Mouse (Mus musculus): ENCODE data around the gene Mrpl30. TPM values are rescaled to one million over a fixed set of nuclear protein-coding genes. Genes with fewer than 3 reads are reported as not detected.

Mrpl30 gene
- total and polyA plus RNA-seq, 2 experiments from 2014 or later: 45.2 to 298 TPM

DNA sequence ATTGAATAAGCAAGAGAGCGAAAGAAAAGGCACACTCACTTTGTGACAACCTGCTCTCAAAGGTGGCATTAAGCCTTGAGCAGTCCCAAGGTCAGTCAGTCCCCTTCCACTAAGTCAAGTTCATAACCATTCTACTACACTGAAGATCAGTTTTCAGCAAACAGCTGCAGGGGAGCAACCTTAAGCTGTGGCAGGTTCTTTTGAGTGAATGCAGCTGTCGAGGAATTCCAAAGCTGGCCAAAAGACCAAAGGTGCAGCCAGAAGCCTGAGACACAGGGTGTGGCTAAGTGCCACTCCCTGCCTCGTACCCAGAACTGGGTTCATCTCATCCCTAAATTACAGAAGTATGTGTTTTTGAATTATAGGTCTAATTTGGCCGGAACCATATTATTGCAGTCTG is 9.5 kb downstream of the Mrpl30 start:
- H3K4me3 ChIP-seq (ENCODE audit: low read length): no peak overlapping the region
- no peak for TF ChIP-seq CTCF (IDR thresholded peaks at IDR 0.05; ENCODE audit: low read depth)
- WGBS: 83% methylated on average over 4 of the region's 4 CpGs
- H3K9me3 ChIP-seq (ENCODE audit: low read length): no peaks in the 10 kb centered on the region
- H3K4me2 ChIP-seq (ENCODE audit: low read depth, low read length): no peak overlapping the region
- peaks cover 30% of the 10 kb centered on the region for H3K36me3 ChIP-seq (ENCODE audit: insufficient read depth, low read length)
- H3K27ac ChIP-seq: no peak overlapping the region
- H3K9ac ChIP-seq (replicated peaks; ENCODE audit: low read length): no peak overlapping the region
- DNase-seq (ENCODE audit: low spot score): no peak
- no peak for ATAC-seq
- H3K4me1 ChIP-seq (ENCODE audit: insufficient read depth, low read length): no peaks in the 10 kb centered on the region
- H3K27me3 ChIP-seq (ENCODE audit: insufficient read depth, low read length): no peaks in the 10 kb centered on the region

GRCm38 (mm10) chr1:37900288-37900687 is 10.0 kb downstream of the Mrpl30 start:
- no peak for DNase-seq (ENCODE audit: low spot score)
- H3K9ac ChIP-seq (replicated peaks; ENCODE audit: low read length): no peak overlapping the region
- 63% methylated on average over 6 of the region's 6 CpGs for WGBS
- no peak overlapping the region for H3K4me2 ChIP-seq (ENCODE audit: low read depth, low read length)
- H3K4me3 ChIP-seq (ENCODE audit: low read length): no peak overlapping the region
- no peaks in the 10 kb centered on the region for H3K9me3 ChIP-seq (ENCODE audit: low read length)
- no peak for TF ChIP-seq CTCF (IDR thresholded peaks at IDR 0.05; ENCODE audit: low read depth)
- peaks cover 29% of the 10 kb centered on the region for H3K36me3 ChIP-seq (ENCODE audit: insufficient read depth, low read length)
- H3K27me3 ChIP-seq (ENCODE audit: insufficient read depth, low read length): no peaks in the 10 kb centered on the region
- ATAC-seq: no peak
- no peaks in the 10 kb centered on the region for H3K4me1 ChIP-seq (ENCODE audit: insufficient read depth, low read length)
- no peak overlapping the region for H3K27ac ChIP-seq

DNA sequence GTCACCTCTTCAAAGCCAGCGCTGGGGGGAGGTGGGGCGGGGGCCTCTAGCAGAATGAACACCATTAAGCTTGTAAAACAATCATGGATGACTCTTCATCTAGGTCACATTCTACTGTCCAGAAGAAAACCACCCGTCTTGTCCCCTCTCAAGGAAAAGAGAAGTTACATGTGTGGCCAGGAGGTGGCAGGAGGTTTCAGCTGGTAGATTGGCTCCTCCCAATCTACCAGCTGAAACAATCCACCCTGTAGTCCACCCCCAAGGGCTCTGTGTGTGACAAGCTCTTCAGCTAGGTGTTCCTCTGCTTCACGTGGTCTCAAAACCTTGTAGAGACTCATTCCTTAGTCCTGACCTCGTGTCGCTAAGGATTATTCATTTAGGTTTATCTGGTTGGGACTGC is 12.9 kb downstream of the Mrpl30 start:
- TF ChIP-seq CTCF (IDR thresholded peaks at IDR 0.05; ENCODE audit: low read depth): peak; percentile 61
- peaks cover 11% of the 10 kb centered on the region; the same call in 1 of the 2 replicates for H3K36me3 ChIP-seq (ENCODE audit: insufficient read depth, low read length)
- no peak overlapping the region for H3K4me3 ChIP-seq (ENCODE audit: low read length)
- H3K27ac ChIP-seq: no peak overlapping the region
- no peak overlapping the region for H3K9ac ChIP-seq (replicated peaks; ENCODE audit: low read length)
- H3K4me2 ChIP-seq (ENCODE audit: low read depth, low read length): no peak overlapping the region
- H3K4me1 ChIP-seq (ENCODE audit: insufficient read depth, low read length): no peaks in the 10 kb centered on the region
- DNase-seq (ENCODE audit: low spot score) (peak; percentile 56), ATAC-seq (peak; percentile 56; the same call in 1 of the 2 replicates)
- WGBS: 36% methylated on average over 6 of the region's 6 CpGs
- no peaks in the 10 kb centered on the region for H3K27me3 ChIP-seq (ENCODE audit: insufficient read depth, low read length)
- no peaks in the 10 kb centered on the region for H3K9me3 ChIP-seq (ENCODE audit: low read length)

DNA sequence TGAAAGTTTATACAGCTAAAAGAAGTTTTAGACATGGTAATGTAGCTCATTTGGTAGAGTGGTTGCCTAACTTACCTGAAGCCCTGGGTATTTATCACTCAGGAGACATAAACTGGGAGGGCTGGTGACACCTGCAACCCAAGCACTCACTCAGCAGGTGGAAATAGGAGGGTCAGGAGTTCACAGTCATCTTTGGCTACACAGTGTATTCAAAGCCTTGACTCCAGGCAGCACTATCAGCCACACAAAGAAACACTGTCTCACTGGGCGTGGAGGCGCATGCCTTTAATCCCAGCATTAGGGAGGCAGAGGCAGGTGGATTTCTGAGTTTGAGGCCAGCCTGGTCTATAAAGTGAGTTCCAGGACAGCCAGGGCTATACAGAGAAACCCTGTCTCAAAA is 22.5 kb downstream of the Mrpl30 start:
- no peaks in the 10 kb centered on the region for H3K36me3 ChIP-seq (ENCODE audit: insufficient read depth, low read length)
- no peak overlapping the region for H3K27ac ChIP-seq
- DNase-seq (ENCODE audit: low spot score): no peak
- H3K4me3 ChIP-seq (ENCODE audit: low read length): no peak overlapping the region
- no peaks in the 10 kb centered on the region for H3K27me3 ChIP-seq (ENCODE audit: insufficient read depth, low read length)
- H3K9ac ChIP-seq (replicated peaks; ENCODE audit: low read length): no peak overlapping the region
- 88% methylated on average over 2 of the region's 2 CpGs for WGBS
- no peaks in the 10 kb centered on the region for H3K9me3 ChIP-seq (ENCODE audit: low read length)
- H3K4me2 ChIP-seq (ENCODE audit: low read depth, low read length): no peak overlapping the region
- no peak for ATAC-seq
- H3K4me1 ChIP-seq (ENCODE audit: insufficient read depth, low read length): no peaks in the 10 kb centered on the region
- no peak for TF ChIP-seq CTCF (IDR thresholded peaks at IDR 0.05; ENCODE audit: low read depth)

GRCm38 (mm10) chr1:37916393-37916792 is 26.1 kb downstream of the Mrpl30 start, which contains the start of gene Lyg2:
Gene Lyg2, minus strand, starts transcription at chr1:37916493.
- ATAC-seq (no peak), DNase-seq (ENCODE audit: low spot score) (no peak)
- Histone ChIP-seq H3K36me3 (ENCODE audit: insufficient read depth, low read length) (no peaks in the 10 kb centered on the region), H3K4me3 (ENCODE audit: low read length) (no peak within 1 kb of the TSS), H3K27ac (no peak within 1 kb of the TSS), H3K9ac (replicated peaks; ENCODE audit: low read length) (no peak within 1 kb of the TSS), H3K4me2 (ENCODE audit: low read depth, low read length) (no peak within 1 kb of the TSS), H3K27me3 (ENCODE audit: insufficient read depth, low read length) (no peaks in the 10 kb centered on the region), H3K9me3 (ENCODE audit: low read length) (no peaks in the 10 kb centered on the region), H3K4me1 (ENCODE audit: insufficient read depth, low read length) (no peaks in the 10 kb centered on the region)
- WGBS: 75% methylated on average over 5 of the region's 5 CpGs
- no peak for TF ChIP-seq CTCF (IDR thresholded peaks at IDR 0.05; ENCODE audit: low read depth)

DNA sequence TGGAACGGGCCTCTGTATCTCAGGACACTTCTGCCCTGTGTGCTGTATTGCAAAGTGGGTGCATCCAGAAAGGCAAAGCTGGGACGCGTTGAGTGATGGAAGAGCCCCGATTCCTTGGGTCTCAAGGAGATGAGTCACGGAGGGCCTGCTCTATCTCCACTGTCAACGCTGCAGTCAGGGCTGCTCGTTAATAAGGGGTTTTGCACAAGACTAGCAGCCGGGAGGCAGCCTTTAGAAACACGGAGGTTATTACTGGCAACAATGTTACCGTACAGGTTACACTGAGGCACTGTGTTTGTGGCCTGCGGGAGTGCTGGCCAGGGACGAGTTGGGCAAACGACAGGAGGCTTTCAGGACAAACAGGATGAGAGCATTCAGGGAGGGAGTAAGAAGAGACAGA is 27.4 kb downstream of the Mrpl30 start:
- 81% methylated on average over 13 of the region's 13 CpGs for WGBS
- ATAC-seq: no peak

GRCm38 (mm10) chr1:37918096-37918495 is 27.8 kb downstream of the Mrpl30 start:
- Histone ChIP-seq H3K4me2 (ENCODE audit: low read depth, low read length) (no peak overlapping the region), H3K36me3 (ENCODE audit: insufficient read depth, low read length) (no peaks in the 10 kb centered on the region), H3K4me1 (ENCODE audit: insufficient read depth, low read length) (no peaks in the 10 kb centered on the region), H3K27me3 (ENCODE audit: insufficient read depth, low read length) (no peaks in the 10 kb centered on the region), H3K9ac (replicated peaks; ENCODE audit: low read length) (no peak overlapping the region), H3K4me3 (ENCODE audit: low read length) (no peak overlapping the region), H3K27ac (no peak overlapping the region), H3K9me3 (ENCODE audit: low read length) (no peaks in the 10 kb centered on the region)
- 87% methylated on average over 6 of the region's 6 CpGs for WGBS
- no peak for TF ChIP-seq CTCF (IDR thresholded peaks at IDR 0.05; ENCODE audit: low read depth)
- DNase-seq (ENCODE audit: low spot score) (no peak), ATAC-seq (no peak)

More for the DNA sequence above, 27.4 kb downstream of the Mrpl30 start:
- no peak overlapping the region for H3K9ac ChIP-seq (replicated peaks; ENCODE audit: low read length)
- TF ChIP-seq CTCF (IDR thresholded peaks at IDR 0.05; ENCODE audit: low read depth): no peak
- no peak overlapping the region for H3K4me3 ChIP-seq (ENCODE audit: low read length)
- H3K9me3 ChIP-seq (ENCODE audit: low read length): no peaks in the 10 kb centered on the region
- H3K36me3 ChIP-seq (ENCODE audit: insufficient read depth, low read length): no peaks in the 10 kb centered on the region
- DNase-seq (ENCODE audit: low spot score): no peak
- H3K27me3 ChIP-seq (ENCODE audit: insufficient read depth, low read length): no peaks in the 10 kb centered on the region
- no peak overlapping the region for H3K4me2 ChIP-seq (ENCODE audit: low read depth, low read length)
- no peak overlapping the region for H3K27ac ChIP-seq
- H3K4me1 ChIP-seq (ENCODE audit: insufficient read depth, low read length): no peaks in the 10 kb centered on the region
